Mouse (Mus musculus): Measurements from ENCODE around the gene Krtap1-4. TPM values are rescaled to one million over a fixed set of nuclear protein-coding genes. Genes with fewer than 3 reads are reported as not detected.
"Not testable (repeated sequence)": the region's sequence is repeated elsewhere in the genome, so short reads cannot be mapped to it uniquely, and the experiment has no call there.

Gene Krtap1-4
- total and polyA plus RNA-seq, 3 experiments, result not detected

DNA sequence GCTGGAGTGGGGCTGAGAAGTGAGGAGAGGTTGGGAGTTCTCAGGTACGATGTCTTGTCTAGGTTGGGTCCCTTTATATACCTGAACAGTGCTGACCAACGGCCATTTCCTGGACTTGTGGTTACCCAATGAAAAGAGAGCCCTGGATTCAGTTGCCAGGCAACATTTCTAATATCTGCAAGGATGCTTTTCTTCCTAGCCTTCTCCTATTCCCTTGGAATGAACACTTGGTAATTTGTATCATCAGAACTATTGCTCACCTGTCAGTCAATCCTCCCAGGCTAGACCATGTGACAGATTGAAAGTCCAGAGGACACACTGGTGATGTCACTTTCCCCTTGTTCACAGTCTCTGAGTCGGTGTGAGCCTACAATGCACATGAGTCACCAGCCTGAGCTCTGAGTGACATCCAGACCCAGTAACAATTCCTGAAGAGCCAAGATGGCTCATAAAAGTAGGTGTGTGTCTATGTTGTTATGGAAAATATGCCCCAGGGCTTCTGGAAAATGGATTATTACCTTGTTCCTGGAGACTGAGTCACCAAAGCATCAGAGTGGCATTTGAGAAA is 31.4 kb upstream of the Krtap1-4 start, which contains the start of gene Krtap2-4:
Gene Krtap2-4 (minus strand): TSS at position 51 of the 568 bp plus-strand sequence.
- Histone ChIP-seq H3K27me3 (ENCODE audit: control insufficient read depth in 1 of 2, insufficient read depth in 2 of 2, low read length in 2 of 2) (no peaks in the 10 kb centered on the region), H3K79me2 (ENCODE audit: control insufficient read depth, insufficient read depth, low read length, poor library complexity) (no peaks in the 10 kb centered on the region), H3K4me3 (ENCODE audit: control insufficient read depth in 1 of 2, insufficient read depth in 1 of 2, low read depth in 2 of 2, low read length in 2 of 2) (no peak within 1 kb of the TSS), H3K9ac (ENCODE audit: control insufficient read depth, low read depth, low read length, poor library complexity, severe bottlenecking) (no peak within 1 kb of the TSS), H3K36me3 (ENCODE audit: control insufficient read depth in 1 of 2, insufficient read depth in 2 of 2, low read length in 2 of 2) (no peaks in the 10 kb centered on the region), H3K4me1 (ENCODE audit: control insufficient read depth in 1 of 2, insufficient read depth in 2 of 2, low read length in 2 of 2) (no peaks in the 10 kb centered on the region), H3K9me3 (replicated peaks; ENCODE audit: insufficient read depth, low read length) (no peaks in the 10 kb centered on the region), H3K27ac (ENCODE audit: control insufficient read depth, low read depth, low read length) (no peak within 1 kb of the TSS)
- no peak for TF ChIP-seq BHLHE40 (IDR thresholded peaks at IDR 0.05; ENCODE audit: borderline replicate concordance, low read depth, low read length)
- no peak for TF ChIP-seq TBP (IDR thresholded peaks at IDR 0.05; ENCODE audit: low read depth, low read length)
- TF ChIP-seq RAD21 (IDR thresholded peaks at IDR 0.05; ENCODE audit: low read depth, low read length), result no peak
- TF ChIP-seq NRF1 (IDR thresholded peaks at IDR 0.05; ENCODE audit: insufficient read depth, low read depth, low read length, poor library complexity, severe bottlenecking), result no peak
- TF ChIP-seq EP300 (IDR thresholded peaks at IDR 0.05; ENCODE audit: low read depth in 1 of 2, low read length in 2 of 2), result no peak
- no peak for TF ChIP-seq POLR2AphosphoS2 (IDR thresholded peaks at IDR 0.05; ENCODE audit: low read length)
- no peak for TF ChIP-seq JUND (IDR thresholded peaks at IDR 0.05; ENCODE audit: low read depth, low read length)
- TF ChIP-seq MYC (IDR thresholded peaks at IDR 0.05; ENCODE audit: low read depth, low read length), result no peak
- TF ChIP-seq ELF1 (IDR thresholded peaks at IDR 0.05; ENCODE audit: low read depth, low read length), result no peak
- TF ChIP-seq USF1 (IDR thresholded peaks at IDR 0.05; ENCODE audit: low read depth, low read length), result no peak
- TF ChIP-seq POLR2AphosphoS5 (IDR thresholded peaks at IDR 0.05; ENCODE audit: borderline replicate concordance, low read depth, low read length), result no peak
- TF ChIP-seq MAZ (IDR thresholded peaks at IDR 0.05; ENCODE audit: low read depth, low read length), result no peak
- no peak for TF ChIP-seq KAT2A (conservative IDR thresholded peaks at IDR 0.05; ENCODE audit: low read depth, low read length)
- no peak for TF ChIP-seq ETS1 (IDR thresholded peaks at IDR 0.05; ENCODE audit: low read depth, low read length)
- no peak for TF ChIP-seq MXI1 (IDR thresholded peaks at IDR 0.05; ENCODE audit: low read depth, low read length)
- TF ChIP-seq NELFE (IDR thresholded peaks at IDR 0.05; ENCODE audit: low read depth, low read length), result no peak
- no peak for TF ChIP-seq MEF2A (IDR thresholded peaks at IDR 0.05; ENCODE audit: extremely low read depth, insufficient replicate concordance, low read depth, low read length, poor library complexity, severe bottlenecking)
- no peak for TF ChIP-seq USF2 (IDR thresholded peaks at IDR 0.05; ENCODE audit: borderline replicate concordance in 1 of 2, insufficient read depth in 1 of 2, low read depth in 1 of 2, low read length in 2 of 2)
- no peak for TF ChIP-seq MAX (IDR thresholded peaks at IDR 0.05; ENCODE audit: low read length)
- no peak for DNase-seq (ENCODE audit: low read depth, low spot score)

DNA sequence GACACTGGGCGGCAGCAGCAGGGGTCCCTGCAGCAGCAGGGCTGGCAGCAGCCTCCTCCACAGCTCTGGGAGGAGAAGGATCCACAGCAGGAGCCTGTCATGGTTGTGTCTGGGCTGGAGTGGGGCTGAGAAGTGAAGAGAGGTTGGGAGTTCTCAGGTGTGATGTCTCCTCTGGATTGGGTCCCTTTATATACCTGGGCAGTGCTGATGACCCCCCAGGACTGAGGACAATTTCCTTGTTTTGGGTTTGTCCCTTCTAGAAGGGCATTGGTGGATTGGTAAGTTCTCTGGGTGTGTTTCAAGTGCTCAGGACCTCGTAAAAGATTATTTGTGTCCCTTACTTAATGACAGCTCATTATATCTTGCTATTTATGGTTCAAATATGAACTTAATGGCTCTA is 26.6 kb upstream of the Krtap1-4 start, which contains the start of gene Gm11937:
Gene Gm11937 (minus strand): TSS at position 101 of the 400 bp plus-strand sequence.
- H3K4me3 ChIP-seq (ENCODE audit: control insufficient read depth in 1 of 2, insufficient read depth in 1 of 2, low read depth in 2 of 2, low read length in 2 of 2); H3K4me1 ChIP-seq (ENCODE audit: control insufficient read depth in 1 of 2, insufficient read depth in 2 of 2, low read length in 2 of 2); H3K9ac ChIP-seq (ENCODE audit: control insufficient read depth, low read depth, low read length, poor library complexity, severe bottlenecking); DNase-seq (ENCODE audit: low read depth, low spot score); H3K79me2 ChIP-seq (ENCODE audit: control insufficient read depth, insufficient read depth, low read length, poor library complexity); H3K9me3 ChIP-seq (replicated peaks; ENCODE audit: insufficient read depth, low read length); H3K27ac ChIP-seq (ENCODE audit: control insufficient read depth, low read depth, low read length); H3K36me3 ChIP-seq (ENCODE audit: control insufficient read depth in 1 of 2, insufficient read depth in 2 of 2, low read length in 2 of 2); H3K27me3 ChIP-seq (ENCODE audit: control insufficient read depth in 1 of 2, insufficient read depth in 2 of 2, low read length in 2 of 2): not testable (repeated sequence)
